Mouse (Mus musculus) spleen, adult 10 weeks (tissue): Measurements from ENCODE around the gene Abca1. TPM values are rescaled to one million over a fixed set of nuclear protein-coding genes. Genes with fewer than 3 reads are reported as not detected.

ENCODE experiments used
- polyA plus RNA-seq: library from polyadenylated mRNA; stranded (reverse); fragments of 350-450 nt; fragmentation: Illumina TruSeq; extraction: RNeasy Lipid Tissue Mini Kit (QIAGEN cat#74804); gene quantifications from one replicate; pipeline ENCODE4 v1.2.3, GENCODE M21; 2015; ENCODE audit warnings: low replicate concordance; ENCODE audit not compliant: insufficient read depth

Gene Abca1
- 51.8 TPM for polyA plus RNA-seq

DNA sequence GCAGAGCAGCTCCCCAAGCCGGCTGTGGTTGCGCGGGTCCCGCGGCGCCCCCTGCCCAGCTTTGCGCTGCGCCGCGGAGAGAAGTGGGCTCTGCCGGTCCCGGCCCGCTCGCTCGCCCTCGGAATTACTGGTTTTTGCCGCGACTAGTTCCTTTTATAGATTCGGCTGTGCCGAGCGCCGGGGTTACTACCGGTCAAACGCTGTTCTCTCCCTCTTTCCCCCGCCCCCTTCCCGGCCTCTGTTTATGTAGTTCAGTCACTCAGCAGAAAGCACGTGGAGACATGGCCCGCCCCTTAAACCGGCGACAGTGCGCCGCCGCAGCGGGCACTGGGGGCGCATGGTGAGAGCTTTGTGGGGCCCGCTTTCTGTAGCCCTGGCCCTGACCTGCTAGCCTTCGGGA, at the start of gene Abca1:
TSS of gene Abca1 (minus strand) at position 129 of the 400 bp plus-strand sequence.

DNA sequence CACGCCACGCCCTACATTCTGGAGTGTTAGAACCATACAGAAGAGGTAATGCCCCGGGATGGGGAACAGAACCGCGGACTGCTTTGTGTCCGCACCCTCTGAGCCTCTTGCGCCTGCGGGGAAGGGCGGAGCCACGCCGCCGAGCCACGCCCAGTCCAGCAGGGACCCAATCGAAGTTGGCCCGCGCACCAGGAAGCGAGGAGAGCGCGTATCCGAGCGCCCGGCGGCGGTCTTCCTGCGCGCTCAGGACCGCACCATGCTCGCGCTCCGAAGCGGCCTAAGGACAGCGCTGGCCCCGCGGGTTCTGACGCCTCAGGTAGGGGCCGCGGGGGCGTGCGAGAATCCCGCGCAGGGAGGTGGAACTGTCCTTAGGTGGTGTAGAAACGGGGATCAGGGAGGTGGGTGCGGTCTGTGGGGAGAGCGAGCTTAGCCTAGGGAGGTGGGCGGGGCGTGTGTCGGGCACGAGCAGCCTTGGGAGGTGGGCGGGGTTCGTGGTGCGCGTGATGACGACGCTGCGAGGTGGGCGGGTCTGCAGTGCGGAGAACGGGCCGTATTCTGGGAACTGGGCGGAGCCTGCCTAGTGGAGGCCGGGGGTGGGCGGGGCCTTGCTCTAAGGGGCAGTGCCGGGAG, 147.8 kb downstream of the Abca1 start, which contains the start of gene Nipsnap3b:
TSS of gene Nipsnap3b (plus strand) at position 149 of the 630 bp plus-strand sequence.

DNA sequence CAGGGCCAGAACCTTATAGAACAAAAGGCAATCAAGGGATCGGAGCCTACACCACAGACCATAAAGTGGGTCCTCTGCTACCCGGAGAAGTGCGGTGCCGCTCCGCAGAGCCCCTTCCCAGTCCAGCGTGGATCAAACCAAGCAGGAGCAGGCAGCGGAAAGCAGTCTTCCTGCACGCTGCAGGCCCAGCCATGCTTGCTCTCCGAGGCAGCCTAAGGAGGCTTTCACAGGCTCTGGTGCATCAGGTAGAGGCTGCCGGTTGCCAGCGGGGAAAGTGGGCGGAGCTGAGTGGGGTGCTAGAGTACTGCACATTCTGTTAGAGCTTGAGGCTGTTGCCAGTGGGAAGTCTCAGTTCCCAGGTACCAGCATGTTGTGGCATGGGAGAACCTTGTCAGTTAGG, 170.4 kb downstream of the Abca1 start, which contains the start of gene Nipsnap3a:
TSS of gene Nipsnap3a (plus strand) at position 25 of the 400 bp plus-strand sequence.

Other genes starting within 250 kb of the Abca1 start
- not detected for gene Olfr272, start 240.7 kb downstream of the Abca1 start, polyA plus RNA-seq
- gene Olfr270, start 195.3 kb downstream of the Abca1 start, polyA plus RNA-seq = not detected
- gene Nipsnap3a, start 170.6 kb downstream of the Abca1 start, polyA plus RNA-seq = not detected
- gene Nipsnap3b, start 148.0 kb downstream of the Abca1 start, polyA plus RNA-seq = 45.1 TPM